Mouse (Mus musculus) myocyte (in vitro differentiated cells): ENCODE measurements around the gene Rpl23a.

Source experiments
- POLR2A ChIP-seq: IDR thresholded peaks from one replicate; pipeline ENCODE4 v1.6.1; 2011; ENCODE audit warnings: low read depth, mild to moderate bottlenecking, control low read depth, moderate library complexity; ENCODE audit not compliant: insufficient read length
- TCF12 ChIP-seq: IDR thresholded peaks from one replicate; pipeline ENCODE4 v1.6.1; 2011; ENCODE audit warnings: mild to moderate bottlenecking, control low read depth; ENCODE audit not compliant: poor library complexity, insufficient read depth, severe bottlenecking

GRCm38 (mm10) chr11:78164924-78165760 is 18.2 kb downstream of the Rpl23a start, which contains the start of gene Traf4:
- no peak for TF ChIP-seq TCF12
- peak; percentile 96 for TF ChIP-seq POLR2A
